Mouse (Mus musculus) myocyte (in vitro differentiated cells): ENCODE data around the gene Dennd6a. TPM values are rescaled to one million over a fixed set of nuclear protein-coding genes. Genes with fewer than 3 reads are reported as not detected.

Experiments
- H3K27me3 ChIP-seq: one replicate; pipeline ENCODE4 v1.6.1; 2011; ENCODE audit not compliant: control insufficient read depth, insufficient read depth, insufficient read length
- H3K36me3 ChIP-seq: one replicate; pipeline ENCODE4 v1.6.1; 2011; ENCODE audit not compliant: control insufficient read depth, insufficient read depth
- H3K4me2 ChIP-seq: one replicate; pipeline ENCODE4 v1.6.1; 2011; ENCODE audit warnings: low read depth, control low read depth
- H3K4me3 ChIP-seq: one replicate; pipeline ENCODE4 v1.5.1; 2011; ENCODE audit warnings: mild to moderate bottlenecking, control low read depth, moderate library complexity
- H3K79me2 ChIP-seq: one replicate; pipeline ENCODE4 v1.6.1; 2011; ENCODE audit not compliant: control insufficient read depth, insufficient read depth
- H3ac ChIP-seq: one replicate; pipeline ENCODE4 v1.6.1; 2011; ENCODE audit not compliant: control insufficient read depth, insufficient read length
- CEBPB ChIP-seq: IDR thresholded peaks from 2 replicates; pipeline ENCODE4 v1.6.1; 2011; ENCODE audit warnings: mild to moderate bottlenecking, moderate library complexity; ENCODE audit not compliant: poor library complexity, insufficient read depth, severe bottlenecking
- E2F4 ChIP-seq: IDR thresholded peaks from one replicate; pipeline ENCODE4 v1.6.1; 2011; ENCODE audit warnings: mild to moderate bottlenecking, control low read depth, moderate library complexity; ENCODE audit not compliant: insufficient read depth
- MAX ChIP-seq: IDR thresholded peaks from one replicate; pipeline ENCODE4 v1.6.1; 2011; ENCODE audit warnings: low read depth, mild to moderate bottlenecking, control low read depth
- MYOD1 ChIP-seq, 3 experiments: IDR thresholded peaks; one replicate each; pipeline ENCODE4 v1.6.1; 2011; ENCODE audit warnings: control low read depth in 2 of 3, low read depth in 2 of 3, mild to moderate bottlenecking in 2 of 3, moderate library complexity in 1 of 3; ENCODE audit not compliant: insufficient read length in 2 of 3, control insufficient read depth in 1 of 3
- MYOG ChIP-seq, 3 experiments: IDR thresholded peaks; one replicate each; pipeline ENCODE4 v1.6.1; 2011; ENCODE audit warnings: control low read depth in 2 of 3, low read depth in 2 of 3, mild to moderate bottlenecking in 2 of 3; ENCODE audit not compliant: insufficient read length in 2 of 3, control insufficient read depth in 1 of 3, insufficient read depth in 1 of 3
- POLR2A ChIP-seq: IDR thresholded peaks from one replicate; pipeline ENCODE4 v1.6.1; 2011; ENCODE audit warnings: low read depth, mild to moderate bottlenecking, control low read depth, moderate library complexity; ENCODE audit not compliant: insufficient read length
- POLR2AphosphoS2 ChIP-seq: IDR thresholded peaks from one replicate; pipeline ENCODE4 v1.6.1; 2011; ENCODE audit warnings: low read depth, control low read depth; ENCODE audit not compliant: insufficient read length
- REST ChIP-seq: IDR thresholded peaks from one replicate; pipeline ENCODE4 v1.6.1; 2011; ENCODE audit warnings: mild to moderate bottlenecking, control low read depth, moderate library complexity; ENCODE audit not compliant: insufficient read depth, insufficient read length
- SRF ChIP-seq: IDR thresholded peaks from one replicate; pipeline ENCODE4 v1.6.1; 2011; ENCODE audit warnings: low read depth; ENCODE audit not compliant: control insufficient read depth, insufficient read length
- TCF12 ChIP-seq: IDR thresholded peaks from one replicate; pipeline ENCODE4 v1.6.1; 2011; ENCODE audit warnings: mild to moderate bottlenecking, control low read depth; ENCODE audit not compliant: poor library complexity, insufficient read depth, severe bottlenecking
- TCF3 ChIP-seq: IDR thresholded peaks from one replicate; pipeline ENCODE4 v1.6.1; 2011; ENCODE audit warnings: low read depth, control low read depth; ENCODE audit not compliant: insufficient read length
- USF1 ChIP-seq: IDR thresholded peaks from one replicate; pipeline ENCODE4 v1.6.1; 2011; ENCODE audit warnings: low read depth, mild to moderate bottlenecking, control low read depth, moderate library complexity
- polyA plus RNA-seq: library from polyadenylated mRNA; unstranded; fragments of >200 nt; fragmentation: generic; extraction: Trizol; gene quantifications from one replicate; pipeline ENCODE4 v1.2.1, GENCODE M21; 2012; ENCODE audit warnings: missing spikeins

Gene Dennd6a
- polyA plus RNA-seq, 1 experiment = 4.5 TPM

DNA sequence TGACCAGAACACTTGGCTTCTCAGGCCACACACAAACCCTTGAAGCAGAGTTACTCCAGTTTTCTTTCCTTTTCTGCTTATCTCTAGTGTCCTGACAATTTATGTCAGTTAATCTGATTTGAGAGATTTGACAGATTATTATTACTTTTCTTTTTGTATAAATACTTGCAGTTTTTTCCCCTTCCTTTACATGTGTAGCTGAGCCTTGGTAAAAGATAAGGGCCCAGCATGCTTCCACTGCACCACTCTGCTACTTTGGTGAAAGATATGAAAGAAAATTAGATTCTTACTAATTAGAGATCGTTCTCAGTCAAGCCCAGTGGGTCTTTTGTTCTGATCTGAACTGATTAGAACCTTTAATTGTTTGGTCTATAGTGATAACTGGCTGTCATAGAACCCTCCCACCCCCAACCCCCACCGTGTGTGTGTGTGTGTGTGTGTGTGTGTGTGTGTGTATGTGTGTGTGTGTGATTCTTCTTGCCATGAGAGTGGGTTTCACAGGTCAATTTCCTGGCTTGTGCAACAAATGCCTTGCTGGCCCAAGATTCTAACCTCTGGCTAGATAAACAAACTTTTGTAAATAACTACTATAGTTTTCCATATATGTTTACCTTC is 19.7 kb downstream of the Dennd6a start:
- peaks cover 11% of the 10 kb centered on the region for H3K36me3 ChIP-seq

GRCm38 (mm10) chr14:26595167-26595566 is 21.5 kb downstream of the Dennd6a start:
- H3K79me2 ChIP-seq = no peaks in the 10 kb centered on the region
- no peak overlapping the region for H3K4me3 ChIP-seq
- TF ChIP-seq MAX (no peak), POLR2A (no peak), REST (no peak), POLR2AphosphoS2 (no peak), MYOD1 (IDR thresholded peaks at IDR 0.05; ENCODE audit: control insufficient read depth in 1 of 3, insufficient read length in 2 of 3, low read depth in 2 of 3) (no peak), E2F4 (no peak), USF1 (no peak), TCF3 (no peak)
- no peak overlapping the region for H3K4me2 ChIP-seq
- H3K36me3 ChIP-seq = peaks cover 19% of the 10 kb centered on the region
- H3ac ChIP-seq = no peak overlapping the region
- no peaks in the 10 kb centered on the region for H3K27me3 ChIP-seq

More for the DNA sequence above, 19.7 kb downstream of the Dennd6a start:
- no peak overlapping the region for H3K4me2 ChIP-seq
- no peaks in the 10 kb centered on the region for H3K27me3 ChIP-seq
- no peak overlapping the region for H3K4me3 ChIP-seq
- TF ChIP-seq MAX = no peak
- peaks cover 4% of the 10 kb centered on the region for H3K79me2 ChIP-seq
- H3ac ChIP-seq = no peak overlapping the region

DNA sequence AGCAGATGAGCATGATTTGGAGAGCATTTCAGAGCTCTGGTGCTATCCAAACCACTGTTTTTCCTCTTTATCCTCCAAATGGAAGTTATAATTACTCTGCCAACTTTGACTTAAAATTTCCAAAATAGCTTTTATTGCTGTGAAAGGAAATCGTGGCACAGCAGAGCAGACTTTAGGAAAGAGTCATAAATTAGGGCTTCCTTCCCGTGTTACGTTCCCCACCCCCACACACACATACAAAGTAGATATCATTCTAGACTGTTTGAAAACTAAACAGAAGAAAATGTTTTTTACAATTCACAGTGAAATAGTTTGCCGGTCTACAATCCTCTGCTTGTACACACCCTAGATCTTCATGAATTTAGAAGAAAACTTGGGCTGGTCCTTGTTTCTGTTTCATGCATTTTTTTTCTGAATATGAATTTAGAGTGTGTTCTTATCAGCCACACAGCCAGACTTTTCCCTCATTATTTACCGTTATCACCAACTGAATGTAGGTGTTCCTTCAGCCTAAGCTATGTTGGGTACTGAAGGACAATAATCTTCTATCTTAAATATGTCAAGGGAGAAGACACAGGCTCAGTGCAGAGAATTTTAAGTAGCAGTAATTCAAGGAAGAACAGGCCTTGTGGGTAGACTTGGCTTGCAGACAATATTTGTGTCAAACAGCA is 22.2 kb downstream of the Dennd6a start:
- no peaks in the 10 kb centered on the region for H3K27me3 ChIP-seq
- H3K36me3 ChIP-seq = peaks cover 21% of the 10 kb centered on the region
- H3K79me2 ChIP-seq = no peaks in the 10 kb centered on the region
- H3K4me2 ChIP-seq = no peak overlapping the region
- TF ChIP-seq REST (no peak), SRF (no peak), TCF3 (no peak), E2F4 (no peak)
- H3ac ChIP-seq = no peak overlapping the region
- no peak overlapping the region for H3K4me3 ChIP-seq

GRCm38 (mm10) chr14:26605354-26605753 is 31.7 kb downstream of the Dennd6a start:
- Histone ChIP-seq H3K4me2 (no peak overlapping the region), H3K36me3 (peaks cover 48% of the 10 kb centered on the region), H3ac (no peak overlapping the region), H3K27me3 (no peaks in the 10 kb centered on the region), H3K79me2 (no peaks in the 10 kb centered on the region), H3K4me3 (no peak overlapping the region)
- TF ChIP-seq TCF3 (no peak), SRF (no peak), E2F4 (no peak), MYOD1 (IDR thresholded peaks at IDR 0.05; ENCODE audit: control insufficient read depth in 1 of 3, insufficient read length in 2 of 3, low read depth in 2 of 3) (no peak), CEBPB (no peak), MYOG (IDR thresholded peaks at IDR 0.05; ENCODE audit: control insufficient read depth in 1 of 3, insufficient read depth in 1 of 3, insufficient read length in 2 of 3, low read depth in 2 of 3) (no peak), POLR2AphosphoS2 (no peak), MAX (no peak), REST (no peak)

- Histone ChIP-seq H3K27me3 (no peaks in the 10 kb centered on the region), H3K79me2 (no peaks in the 10 kb centered on the region), H3K4me3 (no peak overlapping the region), H3K4me2 (no peak overlapping the region), H3ac (no peak overlapping the region), H3K36me3 (peaks cover 61% of the 10 kb centered on the region)
- TF ChIP-seq REST (no peak), MYOD1 (IDR thresholded peaks at IDR 0.05; ENCODE audit: control insufficient read depth in 1 of 3, insufficient read length in 2 of 3, low read depth in 2 of 3) (no peak), TCF12 (no peak), SRF (no peak), MAX (no peak), TCF3 (no peak), CEBPB (no peak), POLR2AphosphoS2 (no peak), E2F4 (no peak), USF1 (no peak), MYOG (IDR thresholded peaks at IDR 0.05; ENCODE audit: control insufficient read depth in 1 of 3, insufficient read depth in 1 of 3, insufficient read length in 2 of 3, low read depth in 2 of 3) (no peak), POLR2A (no peak)
Measured at GRCm38 (mm10) chr14:26609674-26610073, 36.0 kb downstream of the Dennd6a start.
